Mouse (Mus musculus): ENCODE measurements at regions not wholly inside any gene's neighbourhood (a gene's known extent, or its start where the extent isn't known, plus 50 kb on each side); places are given as distances from the start of the nearest gene placed in this dataset.

GRCm38 (mm10) chr1:77713001-77713400, 198.1 kb upstream of the Epha4 start:
- Histone ChIP-seq H3K9me3 (ENCODE audit: low read length) (no peaks in the 10 kb centered on the region), H3K4me1 (ENCODE audit: insufficient read depth) (no peaks in the 10 kb centered on the region), H3K36me3 (ENCODE audit: insufficient read depth) (no peaks in the 10 kb centered on the region), H3K4me3 (ENCODE audit: low read depth, low read length) (no peak overlapping the region), H3K27me3 (ENCODE audit: insufficient read depth, low read length) (no peaks in the 10 kb centered on the region), H3K4me2 (ENCODE audit: low read depth) (no peak overlapping the region), H3K27ac (ENCODE audit: low read depth, low read length) (no peak overlapping the region), H3K9ac (no peak overlapping the region)
- TF ChIP-seq CTCF (IDR thresholded peaks at IDR 0.05; ENCODE audit: low read depth): no peak
- WGBS: 74% methylated on average over 2 of the region's 2 CpGs
- no peak for ATAC-seq
- DNase-seq: no peak

GRCm38 (mm10) chr1:77708202-77709020, 193.5 kb upstream of the Epha4 start:
- Histone ChIP-seq H3K4me2 (ENCODE audit: low read depth) (no peak overlapping the region), H3K4me1 (ENCODE audit: insufficient read depth) (no peaks in the 10 kb centered on the region), H3K9me3 (ENCODE audit: low read length) (no peaks in the 10 kb centered on the region), H3K27ac (ENCODE audit: low read depth, low read length) (no peak overlapping the region), H3K27me3 (ENCODE audit: insufficient read depth, low read length) (no peaks in the 10 kb centered on the region), H3K9ac (no peak overlapping the region), H3K36me3 (ENCODE audit: insufficient read depth) (no peaks in the 10 kb centered on the region), H3K4me3 (ENCODE audit: low read depth, low read length) (no peak overlapping the region)
- DNase-seq: peak; percentile 15
- WGBS: 35% methylated on average over 14 of the region's 14 CpGs
- no peak for ATAC-seq
- TF ChIP-seq CTCF (IDR thresholded peaks at IDR 0.05; ENCODE audit: low read depth): no peak

GRCm38 (mm10) chr1:77695228-77696018, 180.5 kb upstream of the Epha4 start:
- no peak overlapping the region for H3K4me3 ChIP-seq (ENCODE audit: low read depth, low read length)
- TF ChIP-seq CTCF (IDR thresholded peaks at IDR 0.05; ENCODE audit: low read depth): no peak
- H3K27ac ChIP-seq (ENCODE audit: low read depth, low read length): no peak overlapping the region
- H3K4me1 ChIP-seq (ENCODE audit: insufficient read depth): no peaks in the 10 kb centered on the region
- H3K36me3 ChIP-seq (ENCODE audit: insufficient read depth): no peaks in the 10 kb centered on the region
- DNase-seq (no peak), ATAC-seq (no peak)
- H3K9me3 ChIP-seq (ENCODE audit: low read length): no peaks in the 10 kb centered on the region
- WGBS: 88% methylated on average over 3 of the region's 3 CpGs
- H3K9ac ChIP-seq: no peak overlapping the region
- H3K27me3 ChIP-seq (ENCODE audit: insufficient read depth, low read length): no peaks in the 10 kb centered on the region
- no peak overlapping the region for H3K4me2 ChIP-seq (ENCODE audit: low read depth)

GRCm38 (mm10) chr1:77663345-77663744, 148.5 kb upstream of the Epha4 start:
- Histone ChIP-seq H3K36me3 (ENCODE audit: insufficient read depth) (no peaks in the 10 kb centered on the region), H3K4me1 (ENCODE audit: insufficient read depth) (no peaks in the 10 kb centered on the region), H3K4me3 (ENCODE audit: low read depth, low read length) (no peak overlapping the region), H3K9ac (no peak overlapping the region), H3K27ac (ENCODE audit: low read depth, low read length) (no peak overlapping the region), H3K4me2 (ENCODE audit: low read depth) (no peak overlapping the region), H3K27me3 (ENCODE audit: insufficient read depth, low read length) (no peaks in the 10 kb centered on the region), H3K9me3 (ENCODE audit: low read length) (no peaks in the 10 kb centered on the region)
- DNase-seq (peak; percentile 45), ATAC-seq (peak; percentile 55)
- TF ChIP-seq CTCF (IDR thresholded peaks at IDR 0.05; ENCODE audit: low read depth): 0 out of 2 replicates have a peak, but pooled peaks have one; percentile 7
- WGBS: 58% methylated on average over 7 of the region's 7 CpGs

GRCm38 (mm10) chr1:77660436-77660835, 145.5 kb upstream of the Epha4 start:
- no peak for TF ChIP-seq CTCF (IDR thresholded peaks at IDR 0.05; ENCODE audit: low read depth)

GRCm38 (mm10) chr1:77637025-77637424, 122.1 kb upstream of the Epha4 start:
- H3K27me3 ChIP-seq (ENCODE audit: insufficient read depth, low read length): no peaks in the 10 kb centered on the region
- H3K36me3 ChIP-seq (ENCODE audit: insufficient read depth): no peaks in the 10 kb centered on the region
- H3K27ac ChIP-seq (ENCODE audit: low read depth, low read length): no peak overlapping the region
- no peak overlapping the region for H3K9ac ChIP-seq
- ATAC-seq: no peak
- H3K4me3 ChIP-seq (ENCODE audit: low read depth, low read length): no peak overlapping the region
- peak; percentile 16; the same call in 1 of the 2 replicates for TF ChIP-seq CTCF (IDR thresholded peaks at IDR 0.05; ENCODE audit: low read depth)
- no peaks in the 10 kb centered on the region for H3K9me3 ChIP-seq (ENCODE audit: low read length)
- WGBS: 96% methylated on average over 3 of the region's 3 CpGs
- DNase-seq: no peak
- no peak overlapping the region for H3K4me2 ChIP-seq (ENCODE audit: low read depth)
- H3K4me1 ChIP-seq (ENCODE audit: insufficient read depth): peaks cover 4% of the 10 kb centered on the region; the same call in 1 of the 2 replicates

More at GRCm38 (mm10) chr1:77660436-77660835, 145.5 kb upstream of the Epha4 start:
- Histone ChIP-seq H3K36me3 (ENCODE audit: insufficient read depth) (no peaks in the 10 kb centered on the region), H3K4me2 (ENCODE audit: low read depth) (no peak overlapping the region), H3K27me3 (ENCODE audit: insufficient read depth, low read length) (no peaks in the 10 kb centered on the region), H3K9ac (no peak overlapping the region), H3K27ac (ENCODE audit: low read depth, low read length) (no peak overlapping the region), H3K9me3 (ENCODE audit: low read length) (no peaks in the 10 kb centered on the region), H3K4me3 (ENCODE audit: low read depth, low read length) (no peak overlapping the region), H3K4me1 (ENCODE audit: insufficient read depth) (no peaks in the 10 kb centered on the region)
- ATAC-seq (no peak), DNase-seq (no peak)

Data from forebrain, postnatal 0 days (tissue).